Mouse (Mus musculus): ENCODE results near the gene Wdr20.
"Not testable (repeated sequence)": the region's sequence is repeated elsewhere in the genome, so short reads cannot be mapped to it uniquely, and the experiment has no call there.

The Wdr20 gene

GRCm38 (mm10) chr12:110713784-110714183 lies 24.0 kb upstream of the Wdr20 start:
- DNase-seq (ENCODE audit: low spot score in 2 of 2): no peak

DNA sequence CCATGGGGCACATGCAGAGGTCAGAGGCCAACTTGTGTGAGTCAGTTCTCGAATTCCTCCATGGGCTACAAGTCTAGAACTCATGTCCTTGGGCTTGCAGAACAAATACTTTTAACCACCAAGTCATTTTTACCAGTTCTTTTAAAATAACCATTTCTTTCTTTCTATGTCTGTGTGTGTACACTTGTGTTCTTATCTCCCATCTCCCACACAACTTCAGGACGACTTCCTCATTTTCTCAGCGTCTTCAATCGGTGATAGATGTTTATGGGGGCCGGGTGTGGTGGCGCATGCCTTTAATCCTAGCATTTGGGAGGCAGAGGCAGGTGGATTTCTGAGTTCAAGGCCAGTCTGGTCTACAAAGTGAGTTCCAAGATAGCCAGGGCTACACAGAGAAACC lies 23.5 kb upstream of the Wdr20 start:
- DNase-seq (ENCODE audit: low spot score in 2 of 2): no peak

GRCm38 (mm10) chr12:110716004-110716403 lies 21.7 kb upstream of the Wdr20 start:
- DNase-seq (ENCODE audit: low spot score in 2 of 2): no peak

- no peak for DNase-seq (ENCODE audit: low spot score in 2 of 2)
Measured at GRCm38 (mm10) chr12:110725051-110725450, 12.7 kb upstream of the Wdr20 start.

GRCm38 (mm10) chr12:110725489-110725888 lies 12.3 kb upstream of the Wdr20 start:
- DNase-seq (ENCODE audit: low spot score in 2 of 2): no peak

- DNase-seq (ENCODE audit: low spot score in 2 of 2): no peak
Measured at GRCm38 (mm10) chr12:110726428-110726827, 11.3 kb upstream of the Wdr20 start.

- DNase-seq (ENCODE audit: low spot score in 2 of 2): not testable (repeated sequence)
Measured at GRCm38 (mm10) chr12:110733254-110733653, 4.5 kb upstream of the Wdr20 start.

DNA sequence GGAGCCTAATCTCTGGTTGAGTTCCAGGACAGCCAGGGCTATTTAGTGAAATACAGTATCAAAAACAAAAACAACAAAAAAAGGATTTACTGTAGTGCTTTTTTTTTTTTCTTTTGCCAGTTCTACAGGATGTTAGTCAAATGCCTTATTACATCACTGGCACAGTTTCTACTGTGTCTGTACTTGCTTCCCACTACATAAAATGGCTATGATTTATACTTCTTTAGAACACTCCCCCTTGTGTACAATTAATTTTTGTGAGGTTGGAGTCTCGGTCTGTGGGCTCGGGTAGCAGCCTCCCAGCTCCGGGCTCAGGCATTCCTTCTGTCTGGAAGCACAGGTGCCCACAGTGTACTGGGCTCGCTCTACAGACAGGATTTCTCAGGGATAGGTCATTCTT lies 1.1 kb upstream of the Wdr20 start:
- DNase-seq (ENCODE audit: low spot score in 2 of 2): peak in 1 of 2 experiments; percentile 13

- peak; percentile 3 to 45 for DNase-seq (ENCODE audit: low spot score in 2 of 2)
Measured at GRCm38 (mm10) chr12:110738158-110738921, 596 bp downstream of the Wdr20 start.

- no peak for DNase-seq (ENCODE audit: low spot score in 2 of 2)
Measured at GRCm38 (mm10) chr12:110750770-110751439, 13.2 kb downstream of the Wdr20 start.

DNA sequence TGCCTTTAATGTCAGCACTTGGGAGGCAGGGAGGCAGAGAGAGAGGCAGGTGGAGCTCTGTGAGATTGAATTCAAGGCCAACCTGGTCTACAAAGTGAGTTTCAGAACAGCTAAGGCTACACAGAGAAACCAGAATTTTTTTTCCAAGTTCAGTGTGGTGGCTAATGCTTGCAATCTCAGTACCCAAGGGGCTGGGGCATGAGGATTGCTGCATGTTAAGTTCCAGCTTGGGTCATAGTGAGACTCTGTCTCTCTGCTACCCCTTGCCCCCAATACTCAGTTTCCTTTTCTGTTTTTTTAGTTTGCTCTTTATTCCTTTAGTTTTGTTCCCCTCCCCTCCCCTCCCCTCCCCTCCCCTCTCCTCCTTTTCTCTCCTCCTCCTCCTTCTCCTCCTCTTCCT lies 15.0 kb downstream of the Wdr20 start:
- DNase-seq (ENCODE audit: low spot score in 2 of 2): no peak

- no peak for DNase-seq (ENCODE audit: low spot score in 2 of 2)
Measured at GRCm38 (mm10) chr12:110753976-110754375, 16.2 kb downstream of the Wdr20 start.

GRCm38 (mm10) chr12:110757161-110757560 lies 19.4 kb downstream of the Wdr20 start:
- DNase-seq (ENCODE audit: low spot score in 2 of 2): no peak

DNA sequence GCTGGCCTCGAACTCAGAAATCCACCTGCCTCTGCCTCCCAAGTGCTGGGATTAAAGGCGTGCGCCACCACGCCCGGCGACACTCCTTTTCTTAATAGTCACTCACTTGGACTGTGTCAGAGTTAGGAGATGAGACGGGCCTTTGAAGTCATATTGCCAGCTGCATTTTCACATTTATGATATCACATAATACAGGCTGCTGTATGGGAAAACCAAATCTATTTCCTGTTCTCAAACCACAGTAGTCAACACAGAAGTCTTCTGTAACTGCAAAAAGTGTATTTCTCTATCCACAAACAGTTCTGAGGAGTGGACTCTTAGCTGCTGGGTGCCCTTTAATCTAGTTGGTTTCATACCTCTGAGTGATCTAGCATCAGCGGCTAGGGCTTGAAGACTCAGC lies 21.2 kb downstream of the Wdr20 start:
- no peak for DNase-seq (ENCODE audit: low spot score in 2 of 2)

DNA sequence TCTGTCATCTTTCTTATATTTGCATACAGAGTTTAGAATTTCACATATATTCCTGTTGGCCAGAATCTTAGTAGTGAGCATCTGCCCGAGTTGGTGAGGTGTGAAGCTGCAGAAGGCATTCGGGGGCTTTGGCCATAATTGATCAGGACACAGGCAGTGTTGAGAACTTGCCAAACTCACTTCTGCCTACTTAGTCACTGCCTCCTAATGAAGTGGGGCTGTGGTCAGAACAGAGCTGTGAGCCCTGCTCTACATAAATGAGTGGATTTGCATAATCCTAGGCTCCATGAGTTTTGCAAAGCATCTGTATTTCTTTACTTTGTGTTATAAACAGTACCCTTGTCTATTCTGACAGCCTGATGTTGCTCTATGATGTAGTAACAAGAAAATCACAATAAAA lies 24.6 kb downstream of the Wdr20 start:
- DNase-seq (ENCODE audit: low spot score in 2 of 2): no peak

- DNase-seq (ENCODE audit: low spot score in 2 of 2): no peak
Measured at GRCm38 (mm10) chr12:110764531-110764930, 26.8 kb downstream of the Wdr20 start.

DNA sequence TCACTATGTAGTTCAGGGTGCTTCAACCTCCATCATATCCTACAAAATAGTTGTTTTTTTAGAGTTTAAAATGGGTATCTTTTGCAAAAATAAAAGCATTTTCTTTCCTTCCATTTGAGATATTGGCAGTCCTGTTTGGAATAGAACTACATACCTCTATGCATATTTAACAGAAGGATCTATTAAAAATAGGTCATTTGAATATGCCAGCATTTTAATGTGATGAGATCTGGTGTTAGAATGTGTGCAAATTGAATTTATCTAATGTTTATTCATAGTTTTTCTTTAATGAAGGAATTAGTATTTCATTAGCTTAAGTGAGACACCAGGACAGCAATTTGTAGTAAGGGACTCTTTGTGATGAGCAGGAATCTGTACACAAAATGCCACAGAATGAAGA lies 30.8 kb downstream of the Wdr20 start:
- no peak for DNase-seq (ENCODE audit: low spot score in 2 of 2)

- DNase-seq (ENCODE audit: low spot score in 2 of 2): no peak
Measured at GRCm38 (mm10) chr12:110769660-110770297, 32.0 kb downstream of the Wdr20 start.

DNA sequence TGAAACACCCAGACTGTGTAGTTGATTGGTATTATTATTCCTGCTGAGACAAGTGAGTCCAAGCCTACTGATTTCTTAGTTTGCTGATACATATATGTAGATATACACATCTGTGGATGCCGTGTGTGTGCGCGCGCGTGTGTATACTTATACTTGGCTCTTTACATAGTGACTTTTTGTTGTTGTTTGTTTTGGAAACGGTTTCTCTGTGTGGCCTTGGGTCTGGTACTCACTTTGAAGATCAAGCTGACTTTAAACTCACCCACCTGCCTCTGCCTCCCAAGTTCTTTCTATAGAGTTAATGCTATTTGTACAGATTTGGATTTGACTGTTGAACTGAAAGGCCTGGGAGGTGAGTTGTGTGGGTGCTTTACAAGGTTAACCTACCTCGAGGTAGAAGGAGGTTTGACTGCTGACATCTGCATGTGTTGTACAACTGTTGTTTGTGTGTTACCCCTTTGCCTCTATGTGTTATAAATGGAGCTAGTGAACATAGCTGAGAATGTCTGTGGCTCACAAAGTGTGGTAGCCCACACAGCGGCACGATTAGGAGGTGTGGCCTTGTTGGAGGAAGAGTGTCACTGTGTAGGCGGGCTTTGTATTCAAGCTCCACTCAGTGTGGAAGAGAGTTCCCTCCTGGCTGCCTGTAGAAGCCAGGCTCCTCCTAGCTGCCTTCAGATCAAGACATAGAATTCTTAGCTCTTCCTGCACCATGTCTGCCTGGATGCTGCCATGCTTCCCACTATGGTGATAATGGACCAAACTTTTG lies 32.9 kb downstream of the Wdr20 start:
- DNase-seq (ENCODE audit: low spot score in 2 of 2): no peak

DNA sequence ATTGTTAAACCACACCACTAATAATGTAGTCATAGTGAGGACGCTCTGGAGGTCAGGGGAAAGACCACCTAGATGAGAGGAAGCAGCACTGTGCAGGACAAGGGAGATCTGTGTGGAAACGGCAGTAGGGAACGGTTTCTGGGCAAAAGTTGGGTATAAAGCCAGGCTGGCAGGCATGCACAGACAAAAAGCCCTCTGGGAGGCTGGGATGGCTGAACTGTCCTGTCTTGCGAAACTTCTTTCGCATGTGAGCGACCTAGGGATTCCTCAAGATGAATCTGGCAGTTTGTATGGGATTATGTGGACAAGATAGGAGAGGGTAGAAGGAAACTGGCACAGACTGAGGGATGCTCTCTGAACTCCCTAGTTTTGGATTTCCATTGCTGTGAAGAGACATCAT lies 34.2 kb downstream of the Wdr20 start:
- DNase-seq (ENCODE audit: low spot score in 2 of 2): no peak

DNA sequence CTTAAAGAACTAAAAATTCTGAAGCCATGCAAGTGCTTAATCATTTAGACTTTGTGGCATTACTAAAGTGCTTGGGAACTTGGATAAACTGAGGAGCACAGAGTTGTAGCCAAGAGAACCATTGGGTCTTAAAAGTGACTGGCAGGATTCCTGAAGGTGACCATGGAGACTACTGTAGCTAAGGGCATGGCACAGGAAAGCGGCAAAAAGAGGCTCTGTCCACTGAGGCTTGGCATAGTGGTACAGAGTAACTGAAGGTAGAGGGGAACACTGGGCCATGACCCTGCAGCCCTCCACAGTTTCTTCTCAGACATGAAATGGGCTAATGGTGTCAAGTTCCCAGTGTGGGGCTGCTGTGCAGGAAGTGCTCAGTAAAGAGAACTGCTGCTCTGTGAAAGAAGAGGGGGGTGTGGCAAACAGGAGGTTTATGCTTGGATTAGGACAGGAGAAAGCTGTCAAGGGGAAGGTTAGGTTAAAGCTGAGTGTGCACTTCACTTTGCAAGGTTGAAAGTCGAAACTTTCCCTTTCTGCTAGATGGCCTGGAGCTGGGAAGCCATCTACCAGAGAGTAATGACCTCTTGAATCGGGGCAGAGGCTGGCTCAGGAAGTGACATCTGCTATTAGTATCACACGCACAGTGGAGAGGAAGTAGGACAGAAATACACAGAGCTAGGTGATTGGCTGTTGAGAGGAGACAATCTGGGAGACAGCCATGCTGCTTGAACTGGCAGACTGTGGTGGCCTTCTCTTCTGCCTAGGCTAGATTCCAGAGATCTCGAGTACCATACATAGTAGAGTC lies 38.1 kb downstream of the Wdr20 start:
- DNase-seq (ENCODE audit: low spot score in 2 of 2): no peak
